Mouse (Mus musculus) CH12.LX (cell line): ENCODE measurements around the gene Samd14. TPM values are rescaled to one million over a fixed set of nuclear protein-coding genes. Genes with fewer than 3 reads are reported as not detected.

Experiments used
- polyA plus RNA-seq: library from polyadenylated mRNA; unstranded; fragments of >175 nt; gene quantifications from 2 replicates; pipeline ENCODE4 v1.2.1, GENCODE M21; 2012; ENCODE audit warnings: low read depth; ENCODE audit not compliant: insufficient read length
- total RNA-seq, 2 experiments: library from RNA; depleted of rRNA; stranded (reverse); fragments of 300-350 nt in 1 of 2; fragments of >200 nt in 1 of 2; gene quantifications; 2 replicates each; pipeline ENCODE4 v1.2.3; 2012 to 2014

Gene Samd14
- total and polyA plus RNA-seq, 3 experiments = 0.17 TPM; not detected in 2

Other genes starting within 250 kb of the Samd14 start
- gene Tmem92, start 227.2 kb upstream of the Samd14 start, total RNA-seq (2012; rRNA removed) = 0.17 TPM in 1 of 2 replicates, not detected in the other
- not detected in 2 replicates for gene Tmem92, start 227.2 kb upstream of the Samd14 start, total RNA-seq (2014; rRNA removed)
- not detected in 2 replicates for gene Tmem92, start 227.2 kb upstream of the Samd14 start, polyA plus RNA-seq
- 0.13 TPM in 2 replicates for gene Col1a1, start 73.7 kb upstream of the Samd14 start, total RNA-seq (2012; rRNA removed)
- not detected in 2 replicates for gene Col1a1, start 73.7 kb upstream of the Samd14 start, total RNA-seq (2014; rRNA removed)
- 0.11 and 0.16 TPM in 2 replicates for gene Col1a1, start 73.7 kb upstream of the Samd14 start, polyA plus RNA-seq
- gene Hils1, start 42.3 kb upstream of the Samd14 start, total RNA-seq (2012; rRNA removed) = not detected in 2 replicates
- gene Hils1, start 42.3 kb upstream of the Samd14 start, total RNA-seq (2014; rRNA removed) = not detected in 2 replicates
- not detected in 2 replicates for gene Hils1, start 42.3 kb upstream of the Samd14 start, polyA plus RNA-seq
- 0.08 and 0.34 TPM in 2 replicates for gene Sgca, start 33.6 kb upstream of the Samd14 start, total RNA-seq (2012; rRNA removed)
- gene Sgca, start 33.6 kb upstream of the Samd14 start, total RNA-seq (2014; rRNA removed) = not detected in 2 replicates
- gene Sgca, start 33.6 kb upstream of the Samd14 start, polyA plus RNA-seq = 0.39 and 0.45 TPM in 2 replicates
- gene Ppp1r9b, start 18.8 kb upstream of the Samd14 start, total RNA-seq (2012; rRNA removed) = 21.2 and 21.8 TPM in 2 replicates
- gene Ppp1r9b, start 18.8 kb upstream of the Samd14 start, total RNA-seq (2014; rRNA removed) = 5.7 and 7.8 TPM in 2 replicates
- gene Ppp1r9b, start 18.8 kb upstream of the Samd14 start, polyA plus RNA-seq = 20.3 and 21.2 TPM in 2 replicates
- gene Pdk2, start 31.5 kb downstream of the Samd14 start, total RNA-seq (2012; rRNA removed) = not detected in 2 replicates
- gene Pdk2, start 31.5 kb downstream of the Samd14 start, total RNA-seq (2014; rRNA removed) = not detected in 2 replicates
- gene Pdk2, start 31.5 kb downstream of the Samd14 start, polyA plus RNA-seq = not detected in 2 replicates
- gene Itga3, start 66.9 kb downstream of the Samd14 start, total RNA-seq (2012; rRNA removed) = 34.9 and 53.0 TPM in 2 replicates
- 5.5 and 5.8 TPM in 2 replicates for gene Itga3, start 66.9 kb downstream of the Samd14 start, total RNA-seq (2014; rRNA removed)
- gene Itga3, start 66.9 kb downstream of the Samd14 start, polyA plus RNA-seq = 8.3 and 9.0 TPM in 2 replicates
- gene Dlx3, start 110.2 kb downstream of the Samd14 start, total RNA-seq (2012; rRNA removed) = 0.21 and 0.55 TPM in 2 replicates
- gene Dlx3, start 110.2 kb downstream of the Samd14 start, total RNA-seq (2014; rRNA removed) = 0.08 TPM in 2 replicates
- gene Dlx3, start 110.2 kb downstream of the Samd14 start, polyA plus RNA-seq = 0.17 and 0.22 TPM in 2 replicates
- gene Dlx4, start 136.4 kb downstream of the Samd14 start, total RNA-seq (2012; rRNA removed) = 0.21 and 0.25 TPM in 2 replicates
- not detected in 2 replicates for gene Dlx4, start 136.4 kb downstream of the Samd14 start, total RNA-seq (2014; rRNA removed)
- not detected in 2 replicates for gene Dlx4, start 136.4 kb downstream of the Samd14 start, polyA plus RNA-seq